Mouse (Mus musculus) adrenal gland, postnatal 25 days (tissue): Measurements from ENCODE around the gene Npas2. TPM values are rescaled to one million over a fixed set of nuclear protein-coding genes. Genes with fewer than 3 reads are reported as not detected.

Experiments used
- DNase-seq: peaks from one replicate; pipeline ENCODE4 v3.0.0; 2021; ENCODE audit warnings: mixed read lengths
- total RNA-seq: library from RNA; stranded (reverse); gene quantifications from 2 replicates; pipeline ENCODE4 v1.2.3, GENCODE M21; 2021

The Npas2 gene
- total RNA-seq, 1 experiment from 2014 or later = 1.0 TPM

GRCm38 (mm10) chr1:39335561-39336196 lies 142.1 kb downstream of the Npas2 start:
- no peak for DNase-seq

- DNase-seq = no peak
Measured at GRCm38 (mm10) chr1:39336788-39337187, 143.3 kb downstream of the Npas2 start.

GRCm38 (mm10) chr1:39338831-39339230 lies 145.3 kb downstream of the Npas2 start:
- no peak for DNase-seq

- no peak for DNase-seq
Measured at GRCm38 (mm10) chr1:39339455-39339854, 145.9 kb downstream of the Npas2 start.

- DNase-seq = no peak
Measured at GRCm38 (mm10) chr1:39340156-39340555, 146.6 kb downstream of the Npas2 start.

GRCm38 (mm10) chr1:39340647-39341046 lies 147.1 kb downstream of the Npas2 start:
- DNase-seq = peak; percentile 18

GRCm38 (mm10) chr1:39341807-39342206 lies 148.3 kb downstream of the Npas2 start:
- no peak for DNase-seq

GRCm38 (mm10) chr1:39343242-39343641 lies 149.7 kb downstream of the Npas2 start:
- DNase-seq = no peak

- DNase-seq = no peak
Measured at GRCm38 (mm10) chr1:39344981-39345600, 151.6 kb downstream of the Npas2 start.

GRCm38 (mm10) chr1:39349001-39349400 lies 155.5 kb downstream of the Npas2 start:
- DNase-seq = no peak

- no peak for DNase-seq
Measured at GRCm38 (mm10) chr1:39349427-39349826, 155.9 kb downstream of the Npas2 start.

- no peak for DNase-seq
Measured at GRCm38 (mm10) chr1:39361754-39362514, 168.4 kb downstream of the Npas2 start.

- DNase-seq = no peak
Measured at GRCm38 (mm10) chr1:39362515-39362893, 169.0 kb downstream of the Npas2 start.

GRCm38 (mm10) chr1:39365562-39365961 lies 172.0 kb downstream of the Npas2 start:
- no peak for DNase-seq

GRCm38 (mm10) chr1:39367045-39367444 lies 173.5 kb downstream of the Npas2 start:
- no peak for DNase-seq

- peak; percentile 97 for DNase-seq
Measured at GRCm38 (mm10) chr1:39367601-39368266, 174.2 kb downstream of the Npas2 start, which contains the start of gene Rpl31. Gene Rpl31 (plus strand): TSS chr1:39367842.

- DNase-seq = peak; percentile 26
Measured at GRCm38 (mm10) chr1:39368267-39368841, 174.8 kb downstream of the Npas2 start.

- no peak for DNase-seq
Measured at GRCm38 (mm10) chr1:39370431-39370830, 176.9 kb downstream of the Npas2 start.

- DNase-seq = no peak
Measured at GRCm38 (mm10) chr1:39372220-39372843, 178.8 kb downstream of the Npas2 start.

GRCm38 (mm10) chr1:39373378-39373777 lies 179.8 kb downstream of the Npas2 start:
- no peak for DNase-seq

GRCm38 (mm10) chr1:39374231-39374809 lies 180.8 kb downstream of the Npas2 start:
- no peak for DNase-seq
